Mouse (Mus musculus): ENCODE measurements around the gene Sh3pxd2a. TPM values are rescaled to one million over a fixed set of nuclear protein-coding genes. Genes with fewer than 3 reads are reported as not detected.

Sh3pxd2a gene
- polyA plus RNA-seq, 1 experiment from 2014 or later: 2.6 TPM

GRCm38 (mm10) chr19:47211609-47212312 is 252.4 kb downstream of the Sh3pxd2a start:
- no peak for DNase-seq (ENCODE audit: low spot score)

GRCm38 (mm10) chr19:47210432-47210831 is 253.8 kb downstream of the Sh3pxd2a start:
- no peak for DNase-seq (ENCODE audit: low spot score)

Small RNAs within 50 kb of the gene (microRNA-seq; reads per million reads assigned to microRNA genes)
- gene Mir6995 (ENCODE audit: borderline number of aligned reads): not detected

Other genes with a start within 250 kb of the Sh3pxd2a start
- gene Stn1, start 73.1 kb upstream of the Sh3pxd2a start, polyA plus RNA-seq (2015; fragmentation: Nextera tagmentation; extraction: Ambion mirVana): 36.0 and 36.9 TPM in 2 replicates
- 11.9 and 14.2 TPM in 2 replicates for gene Slk, start 115.3 kb upstream of the Sh3pxd2a start, polyA plus RNA-seq (2015; fragmentation: Nextera tagmentation; extraction: Ambion mirVana)
- 0.68 and 0.82 TPM in 2 replicates for gene Col17a1, start 227.7 kb upstream of the Sh3pxd2a start, polyA plus RNA-seq (2015; fragmentation: Nextera tagmentation; extraction: Ambion mirVana)

Data from thymus, postnatal 0 days (tissue).